18 mouse cellular contexts compared by ENCODE assay signal in genomic region chr3:36409456-36409855, GRCm38 (mm10).
A peak's percentile ranks its signal among the peaks of the same experiment; 100 is the strongest.
DNase-seq lines count a peak whose midpoint lies in the region; ATAC-seq and TF ChIP-seq lines count a peak whose summit lies in the region.
"Had no signal": no experiment of that assay in that cellular context is flagged by ENCODE, and none has a peak within 500 bp of the region (broad histone marks: within the 10 kb centered on the region; RNA-seq: fewer than 3 reads in every experiment).

No protein-coding gene starts in this region.

- TF ChIP-seq EP300 in heart, adult 2 months (IDR thresholded peaks at IDR 0.05; ENCODE audit: insufficient read depth, low read depth, low read length) = no peak

- ATAC-seq in heart, embryonic 13.5 days (ENCODE audit: extremely low read depth, insufficient number of reproducible peaks, low FRiP score, low TSS enrichment) = no peak
- ATAC-seq: forebrain, embryonic 16.5 days; intestine, embryonic 16.5 days had no signal

- H3K9me3 ChIP-seq in heart, embryonic 10.5 days = no peaks in the 10 kb centered on the region
- H3K9me3 ChIP-seq in heart, embryonic 13.5 days = 0 out of 2 replicates have a peak, but pooled peaks cover 2% of the 10 kb centered on the region
- H3K9me3 ChIP-seq: embryonic facial prominence, embryonic 13.5 days; hindbrain, embryonic 15.5 days had no signal

- H3K27ac ChIP-seq in heart, adult 2 months = peak overlapping the region; percentile 76
- no peak overlapping the region; the same call in 1 of the 2 replicates for H3K27ac ChIP-seq in heart, embryonic 10.5 days
- H3K27ac ChIP-seq in heart, embryonic 13.5 days (replicated peaks) = peak overlapping the region; percentile 68
- peak overlapping the region; percentile 19; the same call in 1 of the 2 replicates for H3K27ac ChIP-seq in macrophage
- H3K27ac ChIP-seq: embryonic facial prominence, embryonic 13.5 days; forebrain, embryonic 12.5 days; hindbrain, embryonic 15.5 days had no signal

- no peaks in the 10 kb centered on the region for H3K27me3 ChIP-seq in heart, adult 2 months (ENCODE audit: control insufficient read depth, insufficient read depth, low read length)
- no peaks in the 10 kb centered on the region for H3K27me3 ChIP-seq in heart, embryonic 10.5 days (ENCODE audit: insufficient read depth, poor library complexity, severe bottlenecking)
- H3K27me3 ChIP-seq in heart, embryonic 13.5 days (replicated peaks) = no peaks in the 10 kb centered on the region
- H3K27me3 ChIP-seq: embryonic facial prominence, embryonic 13.5 days; forebrain, embryonic 12.5 days; hindbrain, embryonic 15.5 days had no signal

- no peaks in the 10 kb centered on the region for H3K79me2 ChIP-seq in heart, adult 2 months (replicated peaks; ENCODE audit: control insufficient read depth, insufficient read depth, low read length)
- no peaks in the 10 kb centered on the region for H3K79me2 ChIP-seq in macrophage (ENCODE audit: inconsistent target)

- peaks cover 8% of the 10 kb centered on the region for H3K36me3 ChIP-seq in heart, adult 2 months (ENCODE audit: control insufficient read depth, insufficient read depth, low read length)
- no peaks in the 10 kb centered on the region for H3K36me3 ChIP-seq in heart, embryonic 10.5 days
- H3K36me3 ChIP-seq in heart, embryonic 13.5 days = no peaks in the 10 kb centered on the region
- no peaks in the 10 kb centered on the region for H3K36me3 ChIP-seq in macrophage (ENCODE audit: inconsistent target)
- H3K36me3 ChIP-seq: embryonic facial prominence, embryonic 13.5 days; forebrain, embryonic 12.5 days; hindbrain, embryonic 15.5 days had no signal

- H3K4me1 ChIP-seq in heart, adult 2 months (ENCODE audit: control insufficient read depth, insufficient read depth, low read length) = no peaks in the 10 kb centered on the region; the same call in 1 of the 2 replicates
- no peaks in the 10 kb centered on the region for H3K4me1 ChIP-seq in heart, embryonic 10.5 days
- peaks cover 26% of the 10 kb centered on the region for H3K4me1 ChIP-seq in heart, embryonic 13.5 days
- H3K4me1 ChIP-seq: embryonic facial prominence, embryonic 13.5 days; forebrain, embryonic 12.5 days; hindbrain, embryonic 15.5 days had no signal

- intact Hi-C loops in heart, adult 2 months (cut with DNase I) = no loop called here

- no peak for TF ChIP-seq POLR2A in heart, adult 2 months (IDR thresholded peaks at IDR 0.05; ENCODE audit: insufficient read depth, low read depth, low read length)

- H3K4me3 ChIP-seq in heart, adult 2 months = no peak overlapping the region
- H3K4me3 ChIP-seq in heart, embryonic 10.5 days = no peak overlapping the region
- H3K4me3 ChIP-seq in heart, embryonic 13.5 days = no peak overlapping the region
- H3K4me3 ChIP-seq in macrophage (ENCODE audit: inconsistent target) = no peak overlapping the region
- H3K4me3 ChIP-seq: embryonic facial prominence, embryonic 13.5 days; forebrain, embryonic 12.5 days; hindbrain, embryonic 15.5 days had no signal

- no peak overlapping the region for H3K4me2 ChIP-seq in heart, embryonic 13.5 days
- H3K4me2 ChIP-seq: embryonic facial prominence, embryonic 13.5 days; forebrain, embryonic 12.5 days; hindbrain, embryonic 15.5 days had no signal

- no peak overlapping the region for H3K9ac ChIP-seq in heart, adult 2 months (ENCODE audit: low read depth, low read length)
- H3K9ac ChIP-seq in heart, embryonic 13.5 days = no peak overlapping the region
- H3K9ac ChIP-seq: embryonic facial prominence, embryonic 13.5 days; forebrain, embryonic 12.5 days; hindbrain, embryonic 15.5 days had no signal

- TF ChIP-seq CTCF in heart, adult 2 months (IDR thresholded peaks at IDR 0.05) = no peak

- no peak for DNase-seq in heart, adult 2 months
- DNase-seq in heart, embryonic 10.5 days (ENCODE audit: low spot score) = no peak
- DNase-seq in A20 (ENCODE audit: low read depth, low spot score) (peak; percentile 16), adipocyte (ENCODE audit: low spot score) (no peak)
- no peak for DNase-seq in kidney, postnatal 10 days
- DNase-seq: adrenal gland, postnatal 14 days; cerebellum, adult 18-20 months; cerebellum, adult 9-11 months; cerebellum, postnatal 36 days; gastrocnemius, postnatal 14 days; kidney, adult 2 months had no signal

- 40% methylated on average over 2 of the region's 2 CpGs for WGBS in heart, adult 2 months
- 59% methylated on average over 2 of the region's 2 CpGs for WGBS in heart, embryonic 10.5 days
- 24% methylated on average over 2 of the region's 2 CpGs for WGBS in heart, embryonic 13.5 days
- WGBS in macrophage (ENCODE audit: missing documents) = 81% methylated on average over 2 of the region's 2 CpGs
